Mouse (Mus musculus): ENCODE data around the gene Hbp1.
A peak's percentile ranks its signal among the peaks of the same experiment; 100 is the strongest.

The Hbp1 gene

GRCm38 (mm10) chr12:31949759-31950658 lies at the start of gene Hbp1:
Gene Hbp1, minus strand, starts transcription at chr12:31950535.
- peak; percentile 98 to 99 for DNase-seq (ENCODE audit: low spot score in 2 of 2)

DNA sequence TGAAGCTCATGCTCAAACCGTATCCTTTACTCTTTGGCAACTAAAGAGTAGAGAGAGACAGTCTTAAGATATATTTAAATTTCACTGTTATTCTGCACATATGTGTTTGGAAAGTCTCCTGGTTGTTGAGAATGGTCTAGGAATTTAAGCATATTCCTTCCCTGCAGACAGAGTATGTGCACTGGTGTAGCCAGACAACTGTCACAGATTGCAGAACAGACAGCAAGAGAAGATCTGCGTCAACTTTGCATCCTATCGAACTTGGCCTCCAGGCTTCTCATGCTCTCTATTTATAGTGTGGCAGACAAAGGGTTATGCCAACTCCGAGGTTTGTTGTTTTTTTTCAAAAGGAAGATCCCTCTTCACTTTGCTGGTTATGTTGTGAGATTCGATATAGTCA lies 48.4 kb upstream of the Hbp1 start:
- no peak for DNase-seq (ENCODE audit: low spot score in 2 of 2)

- DNase-seq (ENCODE audit: low spot score in 2 of 2): no peak
These were observed 47.1 kb upstream of the Hbp1 start for GRCm38 (mm10) chr12:31997328-31997878.

GRCm38 (mm10) chr12:31996877-31997276 lies 46.5 kb upstream of the Hbp1 start:
- no peak for DNase-seq (ENCODE audit: low spot score in 2 of 2)

GRCm38 (mm10) chr12:31990575-31990974 lies 40.2 kb upstream of the Hbp1 start:
- no peak for DNase-seq (ENCODE audit: low spot score in 2 of 2)

DNA sequence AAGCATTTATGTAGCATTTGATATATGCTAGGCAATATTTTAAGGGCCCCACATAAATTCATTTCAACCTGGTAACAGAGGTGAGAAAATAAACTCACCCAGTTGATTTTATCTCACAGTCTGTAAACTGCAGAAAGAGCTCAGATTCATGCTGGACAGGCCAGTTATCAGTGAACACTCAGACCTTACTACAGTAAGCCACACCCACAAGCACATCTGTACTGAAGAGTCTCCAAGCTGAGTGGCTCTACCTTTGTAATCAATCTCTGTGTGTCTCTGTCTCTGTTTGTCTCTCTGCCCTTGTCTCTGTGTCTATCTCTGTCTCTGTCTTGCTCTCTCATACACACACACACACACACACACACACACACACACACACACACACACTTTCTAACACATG lies 39.4 kb upstream of the Hbp1 start:
- DNase-seq (ENCODE audit: low spot score in 2 of 2): no peak

DNA sequence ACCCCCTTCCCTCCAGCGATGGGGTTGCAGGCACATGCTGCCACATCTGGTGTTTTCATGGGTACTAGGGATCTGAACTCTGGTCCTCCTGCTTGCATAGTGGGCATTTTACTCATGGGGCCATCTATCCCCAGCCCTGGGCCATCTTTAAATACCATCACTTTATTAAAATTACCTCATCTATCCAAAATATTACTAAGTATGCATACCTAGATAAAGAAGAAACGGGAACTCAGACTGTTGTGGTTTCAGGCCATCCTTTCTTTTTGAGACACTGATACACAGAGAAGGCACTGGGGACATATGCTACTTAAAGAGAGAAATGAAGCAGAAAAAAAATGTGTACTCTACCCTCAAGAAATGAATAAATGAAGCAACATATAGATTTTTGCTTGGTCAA lies 36.1 kb upstream of the Hbp1 start:
- DNase-seq (ENCODE audit: low spot score in 2 of 2): no peak

- no peak for DNase-seq (ENCODE audit: low spot score in 2 of 2)
These were observed 35.4 kb upstream of the Hbp1 start for GRCm38 (mm10) chr12:31985738-31986137.

DNA sequence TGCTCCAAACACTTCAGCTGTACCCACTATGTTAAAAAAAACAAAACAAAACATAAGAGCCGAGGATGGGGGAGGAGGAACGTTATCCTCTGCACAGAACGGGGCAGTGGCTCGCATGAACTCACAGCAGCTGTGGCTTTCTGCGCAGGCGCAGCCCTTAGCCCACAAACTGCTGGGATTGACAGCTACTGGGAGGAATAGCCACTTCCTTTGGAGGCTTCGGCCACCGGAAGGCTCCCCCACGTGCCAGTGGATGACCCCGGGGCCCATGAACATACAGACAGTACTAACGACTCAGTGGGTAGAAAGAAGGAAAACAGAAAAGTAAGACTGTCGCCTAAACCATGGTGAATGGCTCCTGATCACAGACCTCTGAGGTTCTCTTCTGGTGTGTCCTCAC lies 34.3 kb upstream of the Hbp1 start:
- DNase-seq (ENCODE audit: low spot score in 2 of 2): no peak

- DNase-seq (ENCODE audit: low spot score in 2 of 2): no peak
These were observed 33.9 kb upstream of the Hbp1 start for GRCm38 (mm10) chr12:31984206-31984605.

DNA sequence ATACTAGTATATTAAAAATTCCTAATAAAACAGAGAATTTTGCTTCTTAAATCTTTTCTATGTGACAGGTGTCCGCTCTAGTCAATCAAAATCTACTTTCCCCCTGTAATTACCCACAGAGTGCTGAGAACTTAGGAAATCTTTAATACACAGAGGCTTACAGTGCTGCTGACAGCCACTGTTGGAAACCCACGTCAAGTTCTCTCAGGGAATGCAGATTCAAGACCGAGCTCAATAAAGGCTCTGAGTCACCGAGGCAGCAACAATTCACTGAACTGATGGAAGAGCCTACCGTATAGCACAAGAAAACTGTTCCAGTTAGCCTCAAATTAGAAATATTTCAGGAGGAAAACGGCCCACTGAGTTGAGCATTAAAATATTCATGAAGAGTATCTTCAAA lies 33.4 kb upstream of the Hbp1 start:
- DNase-seq (ENCODE audit: low spot score in 2 of 2): no peak

GRCm38 (mm10) chr12:31983238-31983637 lies 32.9 kb upstream of the Hbp1 start:
- DNase-seq (ENCODE audit: low spot score in 2 of 2): no peak

DNA sequence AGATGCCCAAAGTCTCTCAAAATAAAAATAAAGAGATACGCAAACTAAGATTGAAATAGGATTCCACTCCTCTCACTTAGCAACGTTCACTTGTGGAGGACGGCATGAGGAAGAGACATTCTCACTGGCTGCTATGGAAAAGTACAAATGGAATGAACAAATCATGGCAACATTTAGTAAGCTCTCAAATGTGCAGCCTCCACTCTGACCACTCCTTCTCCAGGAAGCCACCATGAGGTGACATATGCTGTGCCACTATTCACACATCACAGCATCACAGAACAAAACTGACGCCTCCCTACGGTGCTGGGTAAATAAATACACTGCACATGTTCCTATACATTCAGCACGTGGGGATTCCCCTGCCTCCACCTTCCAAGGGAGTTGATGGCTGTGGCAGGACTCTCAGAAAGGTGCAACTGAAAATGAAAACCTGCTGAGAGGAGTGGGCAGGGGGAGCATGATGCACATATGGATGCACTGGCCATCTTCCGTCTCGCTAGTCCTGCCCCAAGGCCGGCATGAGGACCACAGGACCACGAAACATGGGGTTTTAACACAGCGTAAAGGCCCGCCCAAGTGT lies 27.4 kb upstream of the Hbp1 start:
- DNase-seq (ENCODE audit: low spot score in 2 of 2): no peak

DNA sequence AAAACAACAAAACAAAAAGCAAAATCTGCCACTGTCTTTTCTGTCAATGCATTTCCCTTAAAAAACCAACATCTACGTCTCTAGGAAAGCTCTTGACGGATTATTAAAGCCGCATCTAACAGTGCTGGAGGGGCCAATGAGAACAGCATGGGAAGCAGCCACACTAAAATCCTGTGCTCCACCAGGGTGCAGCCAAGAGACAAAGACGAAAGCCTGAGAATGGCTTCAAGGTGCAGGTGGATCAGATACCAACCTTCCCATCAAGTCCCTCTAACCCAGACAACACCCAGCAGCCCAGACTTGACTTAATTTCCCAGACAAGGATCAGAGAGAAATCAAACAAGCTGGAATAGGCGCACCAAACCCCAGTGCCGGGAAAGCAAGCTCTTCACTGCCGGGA lies 26.2 kb upstream of the Hbp1 start:
- DNase-seq (ENCODE audit: low spot score in 2 of 2): no peak

DNA sequence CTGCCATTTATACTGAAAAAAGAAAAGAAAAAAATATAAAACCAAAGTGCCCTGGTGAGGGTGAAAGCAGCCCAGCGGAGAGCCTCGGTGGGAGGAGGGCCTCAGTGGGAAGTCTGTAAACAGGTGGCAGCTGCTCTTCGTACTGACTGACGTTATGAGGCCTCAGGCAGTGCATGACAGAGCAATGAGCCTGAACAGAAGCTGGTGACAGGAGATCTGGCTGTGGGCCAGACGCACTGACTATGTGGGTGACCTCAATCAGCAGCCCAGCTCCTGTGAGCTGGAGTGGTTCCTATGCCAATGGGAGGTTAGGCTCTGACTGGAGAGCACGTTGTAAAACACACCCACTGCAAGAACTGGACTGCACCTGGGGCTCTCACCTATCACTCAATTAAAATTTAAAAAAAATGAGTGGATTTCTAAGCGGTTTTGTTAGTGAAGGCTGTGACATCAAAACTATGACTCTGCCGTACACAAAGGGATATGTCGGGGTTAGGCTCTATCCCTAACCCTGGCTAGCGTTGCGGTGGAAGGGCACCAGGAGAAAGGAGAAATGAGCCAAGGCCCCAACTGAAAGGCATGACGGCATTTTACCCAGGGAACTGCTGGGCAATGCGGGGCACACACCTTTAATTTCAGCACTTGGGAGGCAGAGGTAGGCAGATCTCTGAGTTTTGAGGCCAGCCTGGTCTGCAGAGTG lies 23.3 kb upstream of the Hbp1 start:
- DNase-seq (ENCODE audit: low spot score in 2 of 2): no peak

DNA sequence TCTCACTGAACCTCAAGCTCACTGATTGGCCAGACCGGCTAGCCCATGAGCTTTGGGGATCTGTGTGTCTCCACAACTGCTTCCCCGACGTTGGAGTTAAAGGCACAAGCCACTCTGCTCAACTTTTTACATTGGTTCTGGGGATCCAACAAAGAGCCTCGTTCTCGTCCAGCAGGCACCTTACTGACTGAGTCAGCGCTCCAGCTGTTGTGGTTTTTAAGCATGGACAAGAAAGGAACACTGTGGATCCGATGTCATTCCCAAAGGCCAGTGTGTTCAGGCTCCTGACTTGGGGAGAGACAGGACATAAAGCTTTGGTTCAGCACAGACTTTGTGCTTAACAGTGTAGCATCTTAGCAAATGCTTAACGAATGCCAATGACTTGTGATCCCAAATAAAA lies 21.2 kb upstream of the Hbp1 start:
- DNase-seq (ENCODE audit: low spot score in 2 of 2): no peak

DNA sequence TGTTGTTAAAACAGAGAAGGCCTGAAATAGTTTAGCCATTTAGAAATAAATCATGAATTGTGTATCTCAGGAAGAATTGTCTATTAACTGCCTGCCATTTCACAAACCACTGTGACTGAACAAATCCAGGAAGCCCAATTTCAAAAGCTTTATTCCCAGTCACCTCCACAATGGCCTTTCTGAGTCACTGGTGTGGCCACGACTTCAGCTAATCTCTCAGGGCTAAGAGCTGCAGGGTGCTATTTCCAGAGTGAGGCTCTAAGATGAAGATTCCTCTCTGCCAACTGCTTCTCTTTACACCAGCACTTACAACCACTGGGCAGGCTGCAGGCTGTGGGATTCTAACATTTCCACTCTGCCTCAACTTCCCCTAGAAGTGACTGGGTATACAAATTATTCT lies 18.8 kb upstream of the Hbp1 start:
- DNase-seq (ENCODE audit: low spot score in 2 of 2): no peak

DNA sequence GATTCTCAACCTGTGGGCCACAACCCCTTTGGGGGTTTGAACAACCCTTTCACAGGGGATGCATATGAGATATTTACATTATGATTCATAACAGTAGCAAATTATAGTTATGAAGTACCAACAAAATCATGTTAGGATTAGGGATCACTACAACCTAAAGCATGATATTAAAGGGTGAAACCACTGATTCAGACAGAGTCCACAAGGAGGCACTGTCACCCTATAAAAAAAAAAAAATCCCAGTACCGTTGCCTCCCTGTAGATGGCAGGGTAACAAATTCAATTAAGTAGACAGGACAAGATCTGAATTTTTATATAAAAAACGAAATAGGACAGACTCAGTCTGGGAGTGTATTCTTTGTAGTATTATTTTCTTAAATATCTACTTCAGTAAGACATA lies 17.2 kb upstream of the Hbp1 start:
- DNase-seq (ENCODE audit: low spot score in 2 of 2): no peak

DNA sequence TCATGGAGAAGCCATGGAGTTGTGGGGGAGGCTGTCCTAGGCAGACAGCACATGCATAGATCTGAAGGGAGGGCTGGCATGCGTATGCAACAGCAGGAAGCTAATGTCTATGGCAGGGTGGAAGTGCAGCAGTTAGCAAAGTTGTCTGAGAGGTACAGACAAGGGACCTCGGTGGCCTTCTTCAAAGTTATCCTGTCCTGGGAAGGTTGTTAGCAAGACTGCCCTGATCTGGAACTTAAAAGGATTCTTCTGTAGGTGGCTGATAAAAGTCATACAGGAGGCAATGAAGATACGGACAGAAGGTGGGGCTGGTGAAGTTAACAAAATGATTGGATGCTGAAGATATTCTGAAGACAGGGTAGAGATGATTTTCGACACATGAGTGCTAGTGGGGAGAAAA lies 16.1 kb upstream of the Hbp1 start:
- DNase-seq (ENCODE audit: low spot score in 2 of 2): no peak

GRCm38 (mm10) chr12:31965517-31966212 lies 15.3 kb upstream of the Hbp1 start:
- no peak for DNase-seq (ENCODE audit: low spot score in 2 of 2)

DNA sequence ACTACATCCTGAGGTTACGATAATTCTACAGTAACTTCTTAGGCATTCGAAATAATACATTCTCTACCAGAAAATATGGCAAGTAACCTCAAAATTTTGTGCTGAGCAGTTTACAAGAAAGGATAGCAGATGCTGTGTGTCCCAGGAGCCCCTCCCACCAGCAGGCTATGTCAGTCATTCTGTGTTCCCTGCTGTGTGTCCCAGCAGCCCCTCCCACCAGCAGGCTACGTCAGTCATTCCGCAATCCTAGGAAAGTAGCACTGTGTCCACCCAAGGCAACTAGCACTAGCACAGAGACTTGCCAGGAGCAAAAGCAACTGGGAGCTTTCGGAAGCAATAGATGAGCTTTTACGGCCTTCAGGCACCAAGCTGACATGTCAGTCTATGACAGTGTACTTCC lies 13.7 kb upstream of the Hbp1 start:
- no peak for DNase-seq (ENCODE audit: low spot score in 2 of 2)

GRCm38 (mm10) chr12:31955843-31956242 lies 5.5 kb upstream of the Hbp1 start:
- no peak for DNase-seq (ENCODE audit: low spot score in 2 of 2)
